Mouse (Mus musculus) heart, embryonic 10.5 days (tissue): ENCODE data around the gene Retn. TPM values are rescaled to one million over a fixed set of nuclear protein-coding genes. Genes with fewer than 3 reads are reported as not detected.

Source experiments
- DNase-seq: peaks from one replicate; pipeline ENCODE4 v3.0.0-alpha.2; 2017; ENCODE audit warnings: low spot score
- H3K27ac ChIP-seq: fragments of 300-500 bp; sonication (generic); 2 replicates; pipeline ENCODE4 v1.5.1; 2016; ENCODE audit warnings: mild to moderate bottlenecking
- H3K27me3 ChIP-seq: fragments of 300-500 bp; sonication (generic); 2 replicates; pipeline ENCODE4 v1.6.1; 2016; ENCODE audit warnings: mild to moderate bottlenecking; ENCODE audit not compliant: poor library complexity, insufficient read depth, severe bottlenecking
- H3K36me3 ChIP-seq: fragments of 300-500 bp; sonication (generic); 2 replicates; pipeline ENCODE4 v1.6.1; 2016; ENCODE audit warnings: mild to moderate bottlenecking, moderate library complexity
- H3K4me1 ChIP-seq: fragments of 300-500 bp; sonication (generic); 2 replicates; pipeline ENCODE4 v1.6.1; 2016; ENCODE audit warnings: mild to moderate bottlenecking
- H3K4me3 ChIP-seq: fragments of 300-500 bp; sonication (generic); 2 replicates; pipeline ENCODE4 v1.5.1; 2016; ENCODE audit warnings: mild to moderate bottlenecking, moderate library complexity
- H3K9me3 ChIP-seq: fragments of 300-500 bp; sonication (generic); 2 replicates; pipeline ENCODE4 v1.6.1; 2016; ENCODE audit warnings: mild to moderate bottlenecking, moderate library complexity
- WGBS: fragments of 180-500 bp; shearing (Covaris S2); methylation state at CpG from one replicate; pipeline ENCODE4 v1.1.7; 2016; 5-methylcytosine and 5-hydroxymethylcytosine counted together
- polyA plus RNA-seq: library from polyadenylated mRNA; unstranded; fragments of >200 nt; fragmentation: Nextera tagmentation; extraction: Ambion mirVana; gene quantifications from 2 replicates; pipeline ENCODE4 v1.2.1, GENCODE M21; 2016

Retn gene
- polyA plus RNA-seq, 1 experiment from 2014 or later: 0.15 TPM

DNA sequence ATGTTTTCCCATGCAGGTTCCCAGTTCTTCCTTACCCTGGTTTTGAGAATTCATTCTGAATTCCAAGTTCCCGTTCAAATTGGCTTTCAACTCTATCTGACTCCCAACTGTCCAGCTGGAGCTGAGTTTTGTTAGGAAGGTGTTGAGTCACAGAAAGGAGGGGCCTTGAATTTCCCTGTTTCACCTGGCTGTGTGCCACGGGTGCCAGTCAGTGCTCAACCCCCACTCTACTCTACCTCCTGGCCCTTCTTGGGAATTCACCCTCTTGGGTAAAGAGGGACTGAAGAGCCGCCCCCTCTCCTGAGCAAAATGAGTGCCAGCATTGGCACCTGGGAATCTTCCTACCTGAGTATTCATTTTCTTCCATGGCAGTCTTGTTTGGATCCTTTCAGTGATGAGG lies 35.2 kb downstream of the Retn start:
- WGBS: 69% methylated on average over 3 of the region's 3 CpGs

GRCm38 (mm10) chr8:3694121-3694520 lies 38.6 kb downstream of the Retn start, which contains the start of gene Fcer2a:
Gene Fcer2a (minus strand): TSS chr8:3694175.
- Histone ChIP-seq H3K27ac (no peak within 1 kb of the TSS), H3K27me3 (no peaks in the 10 kb centered on the region; the same call in 1 of the 2 replicates), H3K4me3 (no peak within 1 kb of the TSS), H3K4me1 (no peaks in the 10 kb centered on the region), H3K9me3 (no peaks in the 10 kb centered on the region), H3K36me3 (no peaks in the 10 kb centered on the region)
- DNase-seq: no peak
- WGBS: 76% methylated on average over 3 of the region's 3 CpGs

More for the DNA sequence above, 35.2 kb downstream of the Retn start:
- Histone ChIP-seq H3K9me3 (no peaks in the 10 kb centered on the region), H3K27ac (no peak overlapping the region), H3K36me3 (no peaks in the 10 kb centered on the region), H3K27me3 (no peaks in the 10 kb centered on the region), H3K4me1 (no peaks in the 10 kb centered on the region), H3K4me3 (no peak overlapping the region)
- no peak for DNase-seq

DNA sequence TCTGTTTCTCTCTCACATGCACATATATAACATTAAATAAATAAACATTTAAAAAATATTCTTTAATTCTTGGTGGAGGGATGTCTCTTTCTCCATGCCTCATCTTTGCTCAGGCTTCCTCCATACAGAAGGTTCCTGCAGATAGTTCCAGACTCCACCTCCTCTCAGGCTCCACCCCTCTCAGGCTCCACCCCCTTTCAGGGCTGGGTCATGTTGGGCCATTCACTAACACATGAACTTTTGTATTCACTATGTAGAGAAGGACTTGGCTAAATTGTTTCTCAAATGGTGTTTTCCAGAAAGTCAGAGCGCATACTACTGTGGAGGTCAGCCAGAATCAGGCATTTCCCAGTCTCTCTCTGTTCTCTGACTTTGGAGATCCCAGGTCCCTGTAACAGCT lies 45.9 kb downstream of the Retn start:
- Histone ChIP-seq H3K9me3 (no peaks in the 10 kb centered on the region), H3K4me1 (no peaks in the 10 kb centered on the region), H3K27ac (no peak overlapping the region), H3K4me3 (no peak overlapping the region), H3K36me3 (no peaks in the 10 kb centered on the region), H3K27me3 (no peaks in the 10 kb centered on the region; the same call in 1 of the 2 replicates)
- no peak for DNase-seq
- WGBS: 91% methylated on average over 1 of the region's 1 CpGs

DNA sequence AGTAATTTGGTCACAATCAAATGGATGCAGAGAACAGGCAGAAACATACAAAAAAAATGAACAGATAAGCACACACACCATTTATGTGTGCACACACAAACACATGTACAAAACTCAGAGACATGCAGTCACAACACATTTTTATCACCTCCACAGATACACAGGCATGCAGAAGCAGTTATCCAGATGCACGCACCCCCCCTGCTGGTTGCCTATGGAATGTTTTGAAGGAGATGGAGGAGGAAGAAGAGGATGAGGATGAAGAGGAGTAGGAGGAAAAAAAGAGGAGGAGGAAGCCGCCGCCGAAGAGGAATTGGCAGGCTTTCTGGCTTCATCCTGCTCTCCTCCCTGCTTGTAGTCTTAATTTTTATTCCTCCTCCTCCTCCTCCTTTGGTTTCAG lies 50.1 kb downstream of the Retn start:
- H3K36me3 ChIP-seq: no peaks in the 10 kb centered on the region
- no peaks in the 10 kb centered on the region for H3K9me3 ChIP-seq
- no peaks in the 10 kb centered on the region for H3K27me3 ChIP-seq
- 61% methylated on average over 4 of the region's 4 CpGs for WGBS
- no peak for DNase-seq
- H3K4me1 ChIP-seq: peaks cover 7% of the 10 kb centered on the region; the same call in 1 of the 2 replicates
- no peak overlapping the region for H3K27ac ChIP-seq
- no peak overlapping the region for H3K4me3 ChIP-seq

GRCm38 (mm10) chr8:3707611-3708010 lies 52.0 kb downstream of the Retn start:
- H3K36me3 ChIP-seq: no peaks in the 10 kb centered on the region
- no peaks in the 10 kb centered on the region for H3K27me3 ChIP-seq
- 66% methylated on average over 7 of the region's 7 CpGs for WGBS
- H3K27ac ChIP-seq: no peak overlapping the region
- H3K4me3 ChIP-seq: no peak overlapping the region
- no peak for DNase-seq
- peaks cover 7% of the 10 kb centered on the region; the same call in 1 of the 2 replicates for H3K4me1 ChIP-seq
- H3K9me3 ChIP-seq: no peaks in the 10 kb centered on the region

Other genes starting within 250 kb of the Retn start
- gene Pex11g, start 188.1 kb upstream of the Retn start, polyA plus RNA-seq: 6.4 and 6.7 TPM in 2 replicates
- gene Tex45, start 184.9 kb upstream of the Retn start, polyA plus RNA-seq: not detected in 2 replicates
- gene Zfp358, start 162.6 kb upstream of the Retn start, polyA plus RNA-seq: 35.0 and 41.7 TPM in 2 replicates
- gene Mcoln1, start 155.3 kb upstream of the Retn start, polyA plus RNA-seq: 55.2 and 60.1 TPM in 2 replicates
- 18.3 and 19.7 TPM in 2 replicates for gene Pnpla6, start 140.4 kb upstream of the Retn start, polyA plus RNA-seq
- 3.8 and 5.0 TPM in 2 replicates for gene C330021F23Rik, start 87.8 kb upstream of the Retn start, polyA plus RNA-seq
- 2.3 and 3.9 TPM in 2 replicates for gene Camsap3, start 68.5 kb upstream of the Retn start, polyA plus RNA-seq
- gene Xab2, start 34.5 kb upstream of the Retn start, polyA plus RNA-seq: 46.5 and 52.8 TPM in 2 replicates
- gene Pet100, start 34.2 kb upstream of the Retn start, polyA plus RNA-seq: 89.6 and 94.8 TPM in 2 replicates
- gene Pcp2, start 30.2 kb upstream of the Retn start, polyA plus RNA-seq: 0.31 TPM in 1 of 2 replicates, not detected in the other
- 79.1 and 81.4 TPM in 2 replicates for gene Stxbp2, start 24.8 kb upstream of the Retn start, polyA plus RNA-seq
- 0.11 TPM in 1 of 2 replicates, not detected in the other for gene Mcemp1, start 10.0 kb downstream of the Retn start, polyA plus RNA-seq
- gene Fcor, start 16.6 kb downstream of the Retn start, polyA plus RNA-seq: 10.4 and 15.1 TPM in 2 replicates
- 39.3 and 39.5 TPM in 2 replicates for gene Trappc5, start 20.5 kb downstream of the Retn start, polyA plus RNA-seq
- gene Fcer2a, start 38.4 kb downstream of the Retn start, polyA plus RNA-seq: 0.12 and 0.24 TPM in 2 replicates
- gene Clec4g, start 64.9 kb downstream of the Retn start, polyA plus RNA-seq: 4.3 and 7.4 TPM in 2 replicates
- gene Cd209a, start 93.2 kb downstream of the Retn start, polyA plus RNA-seq: not detected in 2 replicates
- gene Cd209e, start 198.5 kb downstream of the Retn start, polyA plus RNA-seq: not detected in 2 replicates
- not detected in 2 replicates for gene Cd209d, start 222.8 kb downstream of the Retn start, polyA plus RNA-seq